Mouse (Mus musculus): ENCODE data around the gene Usp30.
A peak's percentile ranks its signal among the peaks of the same experiment; 100 is the strongest.

Usp30 gene

GRCm38 (mm10) chr5:114157236-114157635, 92.0 kb downstream of the Usp30 start:
- no peak for DNase-seq (ENCODE audit: low read depth)

GRCm38 (mm10) chr5:114161424-114161823, 96.2 kb downstream of the Usp30 start:
- DNase-seq (ENCODE audit: low read depth), result no peak

- peak; percentile 34 for DNase-seq (ENCODE audit: low read depth)
Observed at GRCm38 (mm10) chr5:114162106-114162815, 97.0 kb downstream of the Usp30 start.

- no peak for DNase-seq (ENCODE audit: low read depth)
Observed at GRCm38 (mm10) chr5:114163117-114163696, 97.9 kb downstream of the Usp30 start.

GRCm38 (mm10) chr5:114170345-114170744, 105.1 kb downstream of the Usp30 start:
- DNase-seq (ENCODE audit: low read depth), result no peak

GRCm38 (mm10) chr5:114172936-114173335, 107.7 kb downstream of the Usp30 start:
- no peak for DNase-seq (ENCODE audit: low read depth)

GRCm38 (mm10) chr5:114173458-114173857, 108.2 kb downstream of the Usp30 start:
- DNase-seq (ENCODE audit: low read depth), result peak; percentile 43

- DNase-seq (ENCODE audit: low read depth), result no peak
Observed at GRCm38 (mm10) chr5:114173877-114174581, 108.8 kb downstream of the Usp30 start.

All from induced T-regulatory cell, adult 2 months (primary cell).